Mouse (Mus musculus): Measurements from ENCODE around the gene Lamb1.

Gene Lamb1

GRCm38 (mm10) chr12:31252259-31252658 is 12.8 kb upstream of the Lamb1 start:
- no peak for DNase-seq (ENCODE audit: low read depth, low spot score)

DNA sequence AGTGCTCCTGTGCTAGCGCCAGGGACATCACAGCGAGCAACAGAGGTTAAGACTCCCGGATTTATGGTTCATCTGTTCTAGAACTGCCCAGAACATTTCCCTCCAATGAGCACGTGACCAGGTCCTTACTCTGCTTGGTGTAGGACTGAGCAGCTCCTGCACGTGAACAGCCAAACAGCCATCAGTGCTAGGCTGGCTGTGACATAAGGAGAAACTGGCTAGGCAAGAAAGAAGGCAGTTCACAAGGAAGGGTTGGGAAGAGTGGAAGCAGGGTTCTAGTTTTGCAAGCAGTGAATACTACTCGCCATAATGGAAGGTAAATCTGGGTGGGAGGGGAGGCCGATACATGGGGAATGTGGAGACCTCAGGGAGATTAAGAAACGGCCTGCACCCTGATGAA is 10.1 kb upstream of the Lamb1 start:
- DNase-seq (ENCODE audit: low read depth, low spot score): no peak

DNA sequence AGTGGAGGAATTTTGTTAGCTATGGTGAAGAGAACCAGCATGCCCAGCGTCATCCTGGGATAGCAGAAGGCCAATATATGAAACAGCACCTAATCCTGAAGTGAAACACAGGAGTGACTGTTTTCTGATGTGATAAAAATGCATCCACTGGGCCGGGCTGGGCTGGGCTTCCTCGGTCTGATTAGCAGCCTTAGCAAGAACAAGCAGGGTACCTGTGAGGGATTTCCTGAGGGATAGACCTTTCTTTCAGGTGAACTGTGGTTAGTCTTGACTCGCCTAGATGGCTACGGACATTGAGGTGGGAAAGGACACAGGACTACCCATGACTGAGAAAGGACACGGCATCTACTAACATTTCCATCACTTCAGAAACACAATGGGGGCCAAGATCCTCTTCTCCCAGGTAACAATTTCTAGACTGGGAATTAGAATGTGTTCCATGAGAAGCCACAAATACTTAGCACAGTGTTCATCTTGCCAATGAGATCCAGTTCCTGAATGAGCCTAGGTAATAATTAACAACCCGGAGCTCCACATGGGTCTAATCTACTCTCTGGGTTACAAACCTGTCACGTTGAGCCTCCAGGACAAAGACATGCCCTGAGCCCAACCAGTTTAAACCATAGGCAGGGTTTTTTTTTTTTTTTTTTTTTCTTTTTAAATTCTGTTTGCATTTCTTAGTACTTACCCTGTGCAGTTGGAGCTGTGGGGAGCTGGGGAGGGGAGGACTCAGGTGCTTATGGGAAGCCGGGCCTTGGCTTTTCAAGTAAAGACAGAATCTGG is 8.7 kb upstream of the Lamb1 start:
- DNase-seq (ENCODE audit: low read depth, low spot score): no peak

DNA sequence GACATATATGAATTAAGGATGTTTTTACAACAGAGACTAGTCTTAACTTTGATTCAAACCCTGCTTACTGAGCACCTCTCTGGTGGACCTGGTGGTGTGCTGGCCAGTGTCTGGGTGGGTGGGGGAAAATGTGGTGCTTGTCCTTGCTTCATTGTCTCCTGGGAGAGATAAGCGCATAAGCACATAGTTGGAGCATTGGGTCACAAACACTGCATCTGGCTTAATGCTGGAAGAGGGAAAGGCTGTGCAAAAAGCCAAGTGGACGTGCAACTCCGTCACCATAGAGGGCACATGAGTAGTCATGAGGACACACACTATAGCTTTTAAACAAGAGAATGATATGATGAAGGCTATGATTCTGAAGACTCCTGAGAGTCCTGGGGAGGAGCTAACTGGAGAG is 3.2 kb upstream of the Lamb1 start:
- DNase-seq (ENCODE audit: low read depth, low spot score): no peak

- no peak for DNase-seq (ENCODE audit: low read depth, low spot score)
Observed at GRCm38 (mm10) chr12:31263921-31264320, 1.1 kb upstream of the Lamb1 start.

- no peak for DNase-seq (ENCODE audit: low read depth, low spot score)
Observed at GRCm38 (mm10) chr12:31265722-31266431, 843 bp downstream of the Lamb1 start.

- DNase-seq (ENCODE audit: low read depth, low spot score): no peak
Observed at GRCm38 (mm10) chr12:31266686-31267085, 1.7 kb downstream of the Lamb1 start.

DNA sequence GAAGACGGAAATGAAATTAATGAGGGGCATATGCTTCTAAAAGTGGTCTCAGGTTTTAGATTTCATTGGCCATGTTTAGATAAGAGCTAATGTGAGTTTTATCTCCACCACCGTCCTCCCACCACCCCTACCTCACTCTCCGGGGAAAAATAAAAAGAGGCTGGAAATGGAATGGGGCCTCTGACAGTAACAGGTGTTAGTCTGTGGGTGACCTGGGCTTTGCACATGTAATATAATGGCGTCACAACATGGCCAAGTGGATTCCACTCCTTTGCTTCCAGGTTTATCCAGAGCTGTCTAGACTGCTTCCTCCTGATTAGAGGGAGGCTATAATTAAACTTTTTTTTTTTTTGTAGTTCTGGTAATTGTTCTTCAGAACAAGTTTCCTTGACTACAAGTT is 2.3 kb downstream of the Lamb1 start:
- no peak for DNase-seq (ENCODE audit: low read depth, low spot score)

DNA sequence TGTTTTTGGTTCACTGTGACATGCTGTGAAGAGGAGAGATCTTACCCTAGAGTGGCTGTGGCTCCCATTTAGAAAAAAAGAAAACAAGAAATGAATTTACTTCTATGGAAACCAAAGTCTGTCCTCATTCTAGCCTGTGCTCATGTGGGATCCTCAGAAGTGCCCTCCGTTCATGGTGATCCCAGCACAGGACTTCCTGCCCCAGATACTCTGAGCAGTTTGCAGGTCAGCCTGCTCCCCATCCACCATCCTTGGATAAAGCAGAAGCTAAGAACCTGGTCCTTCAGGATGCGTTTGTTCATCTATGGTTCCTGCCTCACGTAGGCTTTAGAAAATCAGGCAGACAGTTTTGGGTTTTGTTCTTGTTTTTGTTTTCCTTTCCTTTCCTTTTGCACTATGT is 3.3 kb downstream of the Lamb1 start:
- DNase-seq (ENCODE audit: low read depth, low spot score): no peak

- no peak for DNase-seq (ENCODE audit: low read depth, low spot score)
Observed at GRCm38 (mm10) chr12:31269020-31269597, 4.1 kb downstream of the Lamb1 start.

DNA sequence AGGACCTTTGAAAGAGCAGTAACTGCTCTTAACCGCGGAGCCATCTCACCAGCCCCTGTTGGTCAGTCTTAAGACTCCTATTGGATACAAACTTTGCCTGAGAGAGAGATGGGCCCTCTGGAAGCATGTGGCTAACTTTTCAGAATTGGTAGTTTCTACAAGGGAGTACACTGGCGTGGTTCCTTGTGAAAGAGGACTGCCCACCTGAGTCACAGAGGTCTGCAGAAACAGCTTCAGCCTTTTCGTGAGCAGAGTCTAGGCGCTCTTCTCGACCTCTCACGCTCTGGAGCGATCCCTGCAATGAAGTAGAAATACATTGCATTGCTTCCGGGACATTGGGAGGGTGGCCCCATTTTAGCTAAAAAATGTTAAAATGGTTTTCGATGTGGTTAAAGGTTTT is 5.3 kb downstream of the Lamb1 start:
- no peak for DNase-seq (ENCODE audit: low read depth, low spot score)

- DNase-seq (ENCODE audit: low read depth, low spot score): no peak
Observed at GRCm38 (mm10) chr12:31270776-31271175, 5.7 kb downstream of the Lamb1 start.

- DNase-seq (ENCODE audit: low read depth, low spot score): no peak
Observed at GRCm38 (mm10) chr12:31271361-31272011, 6.5 kb downstream of the Lamb1 start.

DNA sequence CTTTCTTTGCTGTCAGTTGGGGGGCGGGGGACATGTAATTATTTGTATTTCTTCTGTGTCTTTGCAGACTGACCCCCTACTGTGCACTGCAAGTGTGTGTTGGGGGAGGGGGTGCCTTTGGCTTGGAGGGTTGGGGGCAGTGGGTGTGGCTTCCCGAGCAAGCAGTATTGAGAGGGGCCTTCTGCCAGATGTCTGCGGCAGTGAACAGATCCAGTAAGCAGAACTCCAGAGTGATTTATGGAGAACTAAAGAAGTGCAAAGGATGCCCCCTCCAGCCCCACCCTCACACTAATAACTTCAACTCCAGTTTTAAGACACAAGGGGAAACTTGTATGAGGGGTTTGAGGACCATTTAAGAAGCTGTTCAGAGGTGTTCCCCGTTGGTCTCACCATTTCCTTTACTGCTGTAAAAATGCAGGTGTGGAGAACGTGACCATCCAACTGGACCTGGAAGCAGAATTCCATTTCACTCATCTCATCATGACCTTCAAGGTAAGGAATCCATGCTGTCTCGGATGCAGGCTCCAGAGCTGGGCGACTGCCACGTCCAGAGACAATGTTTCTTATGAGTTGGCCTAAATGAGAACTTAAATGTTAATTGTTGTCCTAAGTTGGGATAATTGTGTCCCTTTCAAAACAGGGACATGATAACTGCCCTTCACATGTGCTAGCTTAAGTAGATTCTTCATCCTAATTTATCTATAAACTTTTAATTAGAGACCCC is 7.1 kb downstream of the Lamb1 start:
- DNase-seq (ENCODE audit: low read depth, low spot score): no peak

- no peak for DNase-seq (ENCODE audit: low read depth, low spot score)
Observed at GRCm38 (mm10) chr12:31272846-31273245, 7.8 kb downstream of the Lamb1 start.

GRCm38 (mm10) chr12:31273646-31274045 is 8.6 kb downstream of the Lamb1 start:
- no peak for DNase-seq (ENCODE audit: low read depth, low spot score)

DNA sequence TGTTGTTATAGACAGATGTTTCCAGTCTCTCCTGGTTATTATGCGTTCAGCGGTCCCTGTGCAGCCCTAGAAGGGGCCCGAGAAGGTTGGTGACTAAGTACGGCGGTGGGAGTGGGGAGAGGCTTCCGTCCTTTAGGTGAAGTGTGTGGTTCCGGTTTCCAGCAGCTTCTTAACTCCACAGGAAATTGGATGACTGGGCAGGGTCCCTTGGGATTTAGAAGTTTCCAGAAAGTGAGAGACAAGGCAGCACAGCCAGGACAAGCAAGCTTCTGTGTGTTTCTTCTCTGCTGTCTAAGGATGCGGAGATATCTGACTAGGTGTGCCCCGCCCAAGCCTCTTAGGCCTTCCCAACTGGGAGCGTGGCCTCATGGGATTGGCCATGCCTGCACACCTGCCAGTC is 10.4 kb downstream of the Lamb1 start:
- DNase-seq (ENCODE audit: low read depth, low spot score): no peak

DNA sequence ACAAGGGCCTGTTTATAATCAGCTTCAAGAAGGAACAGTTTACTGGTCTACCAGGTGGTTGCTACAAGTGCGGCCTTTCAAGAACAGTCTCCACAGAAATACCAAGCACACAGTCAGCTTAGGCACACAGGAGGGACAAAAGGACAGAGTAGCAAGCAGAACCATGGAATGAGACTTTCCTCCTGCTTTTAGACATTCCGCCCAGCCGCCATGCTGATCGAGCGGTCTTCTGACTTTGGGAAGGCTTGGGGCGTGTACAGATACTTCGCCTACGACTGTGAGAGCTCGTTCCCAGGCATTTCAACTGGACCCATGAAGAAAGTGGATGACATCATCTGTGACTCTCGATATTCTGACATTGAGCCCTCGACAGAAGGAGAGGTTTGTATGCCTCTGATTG is 13.2 kb downstream of the Lamb1 start:
- no peak for DNase-seq (ENCODE audit: low read depth, low spot score)

DNA sequence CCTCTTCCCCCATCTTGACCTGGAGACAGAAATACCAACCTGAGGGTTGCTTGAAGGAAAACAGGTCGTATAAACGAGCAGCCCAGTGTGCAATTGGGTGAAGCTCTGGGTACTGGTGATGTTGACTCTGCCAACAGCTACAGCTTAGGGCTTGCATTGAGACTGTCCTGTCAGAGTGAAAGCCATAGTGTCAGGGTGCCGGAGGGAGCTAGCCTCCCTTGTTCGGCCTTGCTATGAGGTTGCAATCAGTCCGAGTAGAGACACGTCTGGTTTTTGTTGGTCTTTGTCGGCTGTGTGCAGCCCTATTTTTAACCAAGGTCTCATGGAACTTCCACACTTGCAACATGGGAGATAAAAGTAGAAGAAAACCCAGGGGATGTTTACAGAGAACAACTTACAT is 15.3 kb downstream of the Lamb1 start:
- no peak for DNase-seq (ENCODE audit: low read depth, low spot score)

- no peak for DNase-seq (ENCODE audit: low read depth, low spot score)
Observed at GRCm38 (mm10) chr12:31281100-31281591, 16.1 kb downstream of the Lamb1 start.

GRCm38 (mm10) chr12:31282241-31282640 is 17.2 kb downstream of the Lamb1 start:
- no peak for DNase-seq (ENCODE audit: low read depth, low spot score)

DNA sequence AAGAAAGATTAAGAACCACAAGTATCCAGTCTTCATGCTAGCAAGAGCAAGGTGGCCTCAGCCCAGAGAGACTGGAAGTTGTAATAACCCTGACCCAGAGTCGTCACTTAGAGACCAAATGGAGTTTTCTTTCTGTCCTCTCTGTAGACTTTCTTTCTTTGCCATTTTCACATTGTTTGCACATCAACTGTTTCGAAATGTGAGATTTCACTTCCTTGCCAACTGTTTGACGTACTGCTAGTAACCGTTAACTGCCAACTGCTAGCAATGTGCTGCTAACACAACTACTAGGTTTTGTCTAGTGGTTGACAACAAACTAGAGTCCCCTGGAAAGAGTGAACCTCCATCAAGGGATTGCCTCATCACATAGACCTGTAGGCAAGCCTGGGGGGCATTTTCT is 18.1 kb downstream of the Lamb1 start:
- no peak for DNase-seq (ENCODE audit: low read depth, low spot score)

Measured in CD4-positive helper T cell, adult 2 months (primary cell).